Mouse (Mus musculus): Measurements from ENCODE around the gene Pigr. TPM values are rescaled to one million over a fixed set of nuclear protein-coding genes. Genes with fewer than 3 reads are reported as not detected.

The Pigr gene
- polyA plus RNA-seq, 1 experiment, result not detected

- no peak overlapping the region for H3K9ac ChIP-seq (ENCODE audit: low read depth, poor library complexity, severe bottlenecking)
- H3K9me3 ChIP-seq (replicated peaks; ENCODE audit: control insufficient read depth, insufficient read depth, low read length, poor library complexity, severe bottlenecking), result no peaks in the 10 kb centered on the region
- no peaks in the 10 kb centered on the region for H3K4me1 ChIP-seq (ENCODE audit: control insufficient read depth, insufficient read depth, low read length)
- no peak overlapping the region for H3K4me3 ChIP-seq (ENCODE audit: low read depth, low read length)
- TF ChIP-seq EP300 (IDR thresholded peaks at IDR 0.05; ENCODE audit: insufficient read depth, low read depth, low read length) (no peak), CTCF (IDR thresholded peaks at IDR 0.05; ENCODE audit: low read depth, low read length) (no peak), POLR2A (IDR thresholded peaks at IDR 0.05; ENCODE audit: insufficient read depth, low read length) (no peak)
- H3K27me3 ChIP-seq (ENCODE audit: control insufficient read depth, insufficient read depth, low read length, poor library complexity, severe bottlenecking), result no peaks in the 10 kb centered on the region
- no peaks in the 10 kb centered on the region for H3K36me3 ChIP-seq (ENCODE audit: control insufficient read depth, insufficient read depth, low read length, poor library complexity, severe bottlenecking)
- no peak overlapping the region for H3K27ac ChIP-seq (ENCODE audit: insufficient read depth, low read length)
Observed at GRCm38 (mm10) chr1:130849530-130850214, 23.2 kb downstream of the Pigr start.

- H3K27ac ChIP-seq (ENCODE audit: insufficient read depth, low read length), result no peak overlapping the region
- H3K9me3 ChIP-seq (replicated peaks; ENCODE audit: control insufficient read depth, insufficient read depth, low read length, poor library complexity, severe bottlenecking), result no peaks in the 10 kb centered on the region
- no peaks in the 10 kb centered on the region for H3K4me1 ChIP-seq (ENCODE audit: control insufficient read depth, insufficient read depth, low read length)
- H3K36me3 ChIP-seq (ENCODE audit: control insufficient read depth, insufficient read depth, low read length, poor library complexity, severe bottlenecking), result no peaks in the 10 kb centered on the region
- H3K27me3 ChIP-seq (ENCODE audit: control insufficient read depth, insufficient read depth, low read length, poor library complexity, severe bottlenecking), result peaks cover 2% of the 10 kb centered on the region; the same call in 1 of the 2 replicates
- no peak overlapping the region for H3K4me3 ChIP-seq (ENCODE audit: low read depth, low read length)
- no peak overlapping the region for H3K9ac ChIP-seq (ENCODE audit: low read depth, poor library complexity, severe bottlenecking)
- TF ChIP-seq POLR2A (IDR thresholded peaks at IDR 0.05; ENCODE audit: insufficient read depth, low read length) (no peak), CTCF (IDR thresholded peaks at IDR 0.05; ENCODE audit: low read depth, low read length) (no peak), EP300 (IDR thresholded peaks at IDR 0.05; ENCODE audit: insufficient read depth, low read depth, low read length) (no peak)
Observed at GRCm38 (mm10) chr1:130850405-130850804, 23.9 kb downstream of the Pigr start.

DNA sequence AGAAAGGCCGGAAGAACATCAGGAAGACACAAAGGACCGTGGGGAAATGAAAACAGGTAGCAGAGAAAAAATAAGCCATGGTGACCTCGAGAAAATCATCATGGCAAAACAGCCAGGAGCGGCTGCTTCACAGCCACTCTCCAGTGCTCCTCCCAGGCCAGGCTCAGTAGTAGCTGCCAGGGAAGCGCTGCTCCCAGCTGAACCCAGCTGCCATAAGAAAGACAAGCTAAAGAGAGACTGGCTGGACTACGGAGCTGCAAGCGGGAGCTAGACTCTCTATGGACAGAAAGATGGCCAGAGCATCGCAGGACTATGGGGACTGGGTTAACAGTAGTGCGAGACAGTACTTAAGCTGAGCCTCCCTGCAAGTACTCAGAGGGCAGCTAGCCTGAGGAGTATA lies 28.3 kb downstream of the Pigr start:
- no peaks in the 10 kb centered on the region for H3K4me1 ChIP-seq (ENCODE audit: control insufficient read depth, insufficient read depth, low read length)
- peaks cover 2% of the 10 kb centered on the region; the same call in 1 of the 2 replicates for H3K27me3 ChIP-seq (ENCODE audit: control insufficient read depth, insufficient read depth, low read length, poor library complexity, severe bottlenecking)
- no peaks in the 10 kb centered on the region for H3K36me3 ChIP-seq (ENCODE audit: control insufficient read depth, insufficient read depth, low read length, poor library complexity, severe bottlenecking)
- no peak for TF ChIP-seq CTCF (IDR thresholded peaks at IDR 0.05; ENCODE audit: low read depth, low read length)
- TF ChIP-seq POLR2A (IDR thresholded peaks at IDR 0.05; ENCODE audit: insufficient read depth, low read length), result no peak
- no peak for TF ChIP-seq EP300 (IDR thresholded peaks at IDR 0.05; ENCODE audit: insufficient read depth, low read depth, low read length)
- no peak overlapping the region for H3K27ac ChIP-seq (ENCODE audit: insufficient read depth, low read length)
- no peak overlapping the region for H3K4me3 ChIP-seq (ENCODE audit: low read depth, low read length)
- H3K9ac ChIP-seq (ENCODE audit: low read depth, poor library complexity, severe bottlenecking), result no peak overlapping the region
- H3K9me3 ChIP-seq (replicated peaks; ENCODE audit: control insufficient read depth, insufficient read depth, low read length, poor library complexity, severe bottlenecking), result no peaks in the 10 kb centered on the region

DNA sequence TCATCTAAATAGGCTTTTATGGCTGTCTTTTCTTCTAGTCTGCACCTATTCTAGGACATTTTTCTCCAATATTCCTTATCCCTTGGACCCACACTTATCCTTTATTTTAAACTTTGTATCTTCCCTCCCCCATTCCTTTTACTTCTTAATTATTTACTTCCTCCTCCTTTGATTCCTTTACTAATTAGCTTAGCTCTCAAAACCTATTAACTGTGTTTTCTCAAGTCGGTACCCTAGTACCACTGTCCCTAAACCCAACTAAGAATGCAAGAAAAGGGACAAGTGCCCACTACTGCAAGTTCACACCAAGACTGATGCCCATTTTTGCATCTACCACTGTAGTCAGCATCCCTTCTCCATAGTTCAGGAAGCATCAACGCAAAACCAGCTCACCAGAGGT lies 29.2 kb downstream of the Pigr start:
- Histone ChIP-seq H3K27ac (ENCODE audit: insufficient read depth, low read length) (no peak overlapping the region), H3K27me3 (ENCODE audit: control insufficient read depth, insufficient read depth, low read length, poor library complexity, severe bottlenecking) (peaks cover 2% of the 10 kb centered on the region; the same call in 1 of the 2 replicates), H3K9ac (ENCODE audit: low read depth, poor library complexity, severe bottlenecking) (no peak overlapping the region), H3K36me3 (ENCODE audit: control insufficient read depth, insufficient read depth, low read length, poor library complexity, severe bottlenecking) (no peaks in the 10 kb centered on the region), H3K4me1 (ENCODE audit: control insufficient read depth, insufficient read depth, low read length) (no peaks in the 10 kb centered on the region), H3K9me3 (replicated peaks; ENCODE audit: control insufficient read depth, insufficient read depth, low read length, poor library complexity, severe bottlenecking) (no peaks in the 10 kb centered on the region), H3K4me3 (ENCODE audit: low read depth, low read length) (no peak overlapping the region)
- no peak for TF ChIP-seq CTCF (IDR thresholded peaks at IDR 0.05; ENCODE audit: low read depth, low read length)
- no peak for TF ChIP-seq POLR2A (IDR thresholded peaks at IDR 0.05; ENCODE audit: insufficient read depth, low read length)
- TF ChIP-seq EP300 (IDR thresholded peaks at IDR 0.05; ENCODE audit: insufficient read depth, low read depth, low read length), result no peak

GRCm38 (mm10) chr1:130857456-130857855 lies 31.0 kb downstream of the Pigr start:
- TF ChIP-seq EP300 (IDR thresholded peaks at IDR 0.05; ENCODE audit: insufficient read depth, low read depth, low read length) (no peak), POLR2A (IDR thresholded peaks at IDR 0.05; ENCODE audit: insufficient read depth, low read length) (no peak), CTCF (IDR thresholded peaks at IDR 0.05; ENCODE audit: low read depth, low read length) (no peak)
- H3K27me3 ChIP-seq (ENCODE audit: control insufficient read depth, insufficient read depth, low read length, poor library complexity, severe bottlenecking), result peaks cover 2% of the 10 kb centered on the region; the same call in 1 of the 2 replicates

DNA sequence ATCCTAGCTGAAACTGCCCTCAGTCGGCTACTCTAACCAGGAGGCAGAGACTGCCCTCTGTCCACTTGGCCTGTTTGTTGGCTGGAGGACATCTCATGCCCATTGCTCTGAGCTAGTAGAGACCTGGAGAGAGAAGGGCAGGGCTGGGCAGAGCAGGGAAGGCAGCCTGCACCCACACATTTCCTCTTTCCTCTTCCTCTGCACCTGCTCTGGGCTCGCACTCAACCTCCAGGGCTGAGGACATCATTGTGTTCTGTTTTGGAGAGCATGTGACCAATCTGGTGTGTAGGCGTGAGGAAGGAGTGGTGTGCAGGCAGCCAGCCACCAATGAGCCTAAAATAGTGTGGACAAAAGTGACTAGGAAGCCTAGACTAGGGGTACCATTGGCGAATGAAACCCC lies 37.8 kb downstream of the Pigr start:
- H3K27me3 ChIP-seq (ENCODE audit: control insufficient read depth, insufficient read depth, low read length, poor library complexity, severe bottlenecking), result no peaks in the 10 kb centered on the region
- no peaks in the 10 kb centered on the region for H3K36me3 ChIP-seq (ENCODE audit: control insufficient read depth, insufficient read depth, low read length, poor library complexity, severe bottlenecking)
- H3K9ac ChIP-seq (ENCODE audit: low read depth, poor library complexity, severe bottlenecking), result no peak overlapping the region
- no peaks in the 10 kb centered on the region for H3K9me3 ChIP-seq (replicated peaks; ENCODE audit: control insufficient read depth, insufficient read depth, low read length, poor library complexity, severe bottlenecking)
- H3K4me1 ChIP-seq (ENCODE audit: control insufficient read depth, insufficient read depth, low read length), result no peaks in the 10 kb centered on the region
- no peak overlapping the region for H3K4me3 ChIP-seq (ENCODE audit: low read depth, low read length)
- no peak overlapping the region for H3K27ac ChIP-seq (ENCODE audit: insufficient read depth, low read length)
- TF ChIP-seq POLR2A (IDR thresholded peaks at IDR 0.05; ENCODE audit: insufficient read depth, low read length) (no peak), EP300 (IDR thresholded peaks at IDR 0.05; ENCODE audit: insufficient read depth, low read depth, low read length) (no peak), CTCF (IDR thresholded peaks at IDR 0.05; ENCODE audit: low read depth, low read length) (no peak)

More at GRCm38 (mm10) chr1:130857456-130857855, 31.0 kb downstream of the Pigr start:
- H3K4me1 ChIP-seq (ENCODE audit: control insufficient read depth, insufficient read depth, low read length), result no peaks in the 10 kb centered on the region
- no peak overlapping the region for H3K4me3 ChIP-seq (ENCODE audit: low read depth, low read length)
- no peaks in the 10 kb centered on the region for H3K9me3 ChIP-seq (replicated peaks; ENCODE audit: control insufficient read depth, insufficient read depth, low read length, poor library complexity, severe bottlenecking)
- H3K36me3 ChIP-seq (ENCODE audit: control insufficient read depth, insufficient read depth, low read length, poor library complexity, severe bottlenecking), result no peaks in the 10 kb centered on the region
- no peak overlapping the region for H3K27ac ChIP-seq (ENCODE audit: insufficient read depth, low read length)
- H3K9ac ChIP-seq (ENCODE audit: low read depth, poor library complexity, severe bottlenecking), result no peak overlapping the region

All from ES-Bruce4 (cell line).